Mouse (Mus musculus): ENCODE results near the gene Prim2.

- TF ChIP-seq CTCF (IDR thresholded peaks at IDR 0.05; ENCODE audit: extremely low read depth, insufficient read length, insufficient replicate concordance, low read depth, low read length) (no peak), POLR2A (IDR thresholded peaks at IDR 0.05; ENCODE audit: low read depth, low read length) (no peak)
Measured at GRCm38 (mm10) chr1:33515124-33515523, 154.5 kb downstream of the Prim2 start.

Data from small intestine, adult 2 months (tissue).